Mouse (Mus musculus): ENCODE measurements around the gene Ctnnal1.
"Not testable (repeated sequence)": the region's sequence is repeated elsewhere in the genome, so short reads cannot be mapped to it uniquely, and the experiment has no call there.

Gene Ctnnal1

DNA sequence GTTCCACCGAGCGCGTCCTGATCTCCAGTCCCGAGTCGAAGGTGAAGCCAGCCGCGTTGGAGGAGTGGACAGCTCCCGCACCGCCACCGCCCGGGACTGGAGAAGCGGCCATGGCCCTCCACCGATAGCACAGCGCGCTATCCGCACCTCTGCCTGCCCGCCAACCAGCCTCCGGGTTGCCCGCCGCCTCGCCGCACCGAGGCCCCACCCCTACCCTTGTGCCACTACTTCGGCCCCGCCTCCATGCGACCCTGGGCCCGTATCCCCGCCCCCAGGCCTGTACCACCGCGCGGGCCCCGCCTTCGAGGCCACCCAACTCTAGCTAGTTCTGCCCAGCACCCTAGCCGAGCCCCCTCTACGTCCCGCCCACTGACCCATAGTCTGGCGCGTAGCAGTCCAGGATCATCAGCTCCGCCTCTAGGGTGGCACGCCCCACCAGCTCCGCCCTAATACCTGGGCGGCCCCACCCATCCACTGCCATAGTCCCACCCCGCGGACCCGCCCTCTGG, at the start of gene Ctnnal1:
Gene Ctnnal1 (minus strand): TSS at position 186 of the 509 bp plus-strand sequence.
- peak; percentile 95 for DNase-seq (ENCODE audit: low spot score)

DNA sequence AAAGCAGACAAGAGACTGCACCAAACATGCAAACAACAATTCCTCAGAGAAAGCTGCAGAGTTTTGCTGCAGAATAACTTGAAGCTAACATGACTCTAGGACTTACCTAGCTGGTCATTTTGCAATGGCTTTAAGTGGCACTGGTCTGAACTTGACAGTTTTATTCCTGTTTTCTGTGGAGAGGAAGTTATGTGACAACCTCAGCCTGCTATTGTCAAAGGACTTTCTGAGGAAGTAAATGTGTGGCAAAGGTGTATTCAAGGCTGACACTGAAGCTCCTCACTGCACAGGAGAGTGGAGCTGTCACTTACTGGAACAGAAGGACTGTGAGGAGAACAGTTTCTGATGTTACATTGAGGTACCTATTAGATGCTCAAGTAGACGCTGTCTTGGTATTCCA, 49.8 kb upstream of the Ctnnal1 start:
- DNase-seq (ENCODE audit: low spot score): no peak

DNA sequence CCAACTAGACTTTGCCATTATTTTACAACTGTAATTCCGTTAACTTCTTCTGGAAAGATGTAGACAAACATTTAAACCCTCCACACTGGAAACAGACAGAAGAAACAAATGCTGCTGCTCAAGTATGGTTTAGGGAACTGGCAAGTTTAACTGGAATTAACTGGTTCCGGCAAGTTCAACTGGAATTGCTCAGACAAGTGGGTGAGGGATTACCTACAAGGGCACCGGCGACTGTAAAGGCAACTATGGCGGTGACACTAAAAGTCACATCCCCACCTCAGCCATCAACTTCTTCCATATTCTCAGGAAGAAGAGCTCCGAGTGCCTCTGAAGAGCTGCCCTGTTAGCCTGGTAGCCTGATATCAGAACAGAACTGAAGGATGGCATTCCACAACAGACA, 49.4 kb upstream of the Ctnnal1 start:
- DNase-seq (ENCODE audit: low spot score): no peak

DNA sequence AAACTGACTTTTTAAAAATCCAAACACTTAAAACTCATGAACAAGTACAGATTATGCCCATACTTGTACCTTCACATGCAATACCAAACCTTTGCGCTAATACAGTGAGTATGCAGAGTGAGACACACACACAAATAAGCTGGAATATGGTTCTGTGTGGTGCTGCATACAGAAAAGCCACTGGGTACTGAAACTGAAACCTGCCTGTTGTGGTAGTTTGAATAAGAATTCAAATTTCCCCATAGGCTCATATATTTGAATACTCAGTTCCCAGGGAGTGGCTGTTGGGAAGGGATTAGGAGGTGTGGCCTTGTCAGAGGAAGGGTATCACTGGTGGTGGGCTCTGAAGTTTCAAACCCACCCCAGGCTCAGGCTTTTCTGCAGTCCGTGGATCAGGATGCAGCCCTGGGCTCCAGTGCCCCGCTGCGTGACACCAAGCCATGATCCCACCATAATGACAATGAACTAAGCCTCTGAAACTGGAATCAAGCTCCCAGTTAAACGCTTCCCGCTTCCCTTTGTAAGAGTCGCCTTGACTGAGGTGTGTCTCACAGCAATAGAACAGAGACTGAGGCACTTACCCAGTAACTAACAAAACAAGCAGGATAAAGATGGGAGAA, 47.5 kb upstream of the Ctnnal1 start:
- no peak for DNase-seq (ENCODE audit: low spot score)

DNA sequence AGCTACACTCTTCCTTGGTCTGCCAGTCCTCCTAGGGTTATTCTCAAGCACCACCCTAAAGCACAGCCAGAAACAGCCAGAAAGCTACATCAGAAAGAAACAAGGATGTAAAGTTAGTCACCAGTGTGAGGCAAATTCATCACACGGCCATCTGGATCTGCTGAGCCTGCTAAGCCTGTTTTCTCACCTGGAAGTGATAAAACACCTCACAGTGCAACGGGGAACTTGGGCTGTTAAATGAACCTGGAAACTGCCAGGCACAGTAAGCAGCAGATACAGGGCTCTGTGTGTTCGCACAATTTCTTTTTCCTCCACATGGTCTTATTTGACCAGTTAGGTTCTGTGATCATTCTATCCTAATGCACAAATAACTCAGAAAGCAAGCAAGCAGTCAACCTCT, 44.6 kb upstream of the Ctnnal1 start:
- DNase-seq (ENCODE audit: low spot score): no peak

DNA sequence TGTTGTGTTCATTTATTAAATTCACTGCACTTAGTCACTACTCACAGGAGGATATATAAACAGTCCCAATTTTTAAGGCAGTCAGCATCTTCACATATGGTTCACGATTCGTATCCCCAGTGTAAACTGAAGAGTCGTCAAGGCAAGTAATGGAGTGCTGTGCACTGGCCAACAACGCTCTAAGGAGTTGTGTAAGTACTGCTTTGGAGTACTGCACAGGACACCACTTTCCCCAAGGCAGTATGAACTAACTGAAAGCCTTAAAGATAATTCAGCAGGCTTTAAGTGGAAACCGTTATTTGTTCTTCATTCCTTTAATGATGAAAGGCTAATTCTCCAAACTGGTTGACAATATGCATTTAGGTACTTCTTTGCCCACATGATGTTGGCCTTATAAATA, 42.7 kb upstream of the Ctnnal1 start:
- no peak for DNase-seq (ENCODE audit: low spot score)

DNA sequence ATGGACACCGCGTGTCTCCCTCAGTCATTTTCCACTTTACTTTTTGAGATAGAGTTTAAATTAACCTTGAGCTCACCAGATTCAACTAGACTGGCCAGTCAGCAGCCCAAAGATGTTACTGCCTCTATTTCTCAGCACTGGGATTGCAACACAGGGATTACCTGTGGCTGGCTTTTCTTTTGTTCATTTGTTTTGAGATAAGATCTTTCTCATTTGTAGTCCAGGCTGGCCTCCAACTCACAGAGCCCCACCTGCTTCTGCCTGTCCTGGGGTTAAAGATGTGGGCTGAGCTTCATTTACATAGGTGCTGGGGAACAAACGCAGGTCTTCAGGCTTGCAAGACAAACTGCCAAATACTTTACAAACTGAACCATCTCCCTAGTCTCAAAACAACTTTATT, 41.9 kb upstream of the Ctnnal1 start:
- DNase-seq (ENCODE audit: low spot score): no peak

DNA sequence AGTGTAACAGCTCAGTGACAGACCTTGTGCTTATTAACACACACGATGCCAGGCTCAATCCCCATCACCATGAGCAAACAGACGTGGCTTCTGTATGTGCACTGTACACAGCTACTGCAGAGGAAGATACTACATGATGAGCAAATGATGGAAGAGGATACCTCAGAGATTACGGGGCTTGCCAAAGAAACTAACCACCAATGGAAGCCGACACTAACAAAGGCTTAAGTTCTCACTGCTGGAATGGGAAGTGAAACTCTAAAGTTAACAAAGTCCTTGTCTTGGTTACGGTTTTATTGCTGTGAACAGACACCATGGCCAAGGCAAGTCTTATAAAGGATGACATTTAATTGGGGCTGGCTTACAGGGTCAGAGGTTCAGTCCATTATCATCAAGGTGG, 40.5 kb upstream of the Ctnnal1 start:
- no peak for DNase-seq (ENCODE audit: low spot score)

DNA sequence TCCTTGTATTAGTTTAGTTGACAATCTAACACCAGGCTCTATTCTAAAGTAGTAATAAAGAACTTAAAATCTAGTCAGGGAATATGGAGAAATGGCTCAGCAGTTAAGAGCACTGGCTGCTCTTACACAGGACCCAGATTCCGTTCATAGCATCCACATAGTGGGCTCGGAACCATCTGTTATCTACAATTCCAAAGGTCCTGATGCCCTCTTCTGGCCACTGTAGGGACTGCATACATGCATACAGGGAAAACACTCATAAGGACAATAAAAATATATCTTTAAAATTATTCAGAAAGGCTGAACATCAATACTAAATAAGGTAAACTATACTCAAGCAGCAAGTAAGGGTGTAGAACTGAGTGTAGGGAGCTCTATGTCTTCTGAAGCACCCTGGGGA, 36.7 kb upstream of the Ctnnal1 start:
- DNase-seq (ENCODE audit: low spot score): no peak

DNA sequence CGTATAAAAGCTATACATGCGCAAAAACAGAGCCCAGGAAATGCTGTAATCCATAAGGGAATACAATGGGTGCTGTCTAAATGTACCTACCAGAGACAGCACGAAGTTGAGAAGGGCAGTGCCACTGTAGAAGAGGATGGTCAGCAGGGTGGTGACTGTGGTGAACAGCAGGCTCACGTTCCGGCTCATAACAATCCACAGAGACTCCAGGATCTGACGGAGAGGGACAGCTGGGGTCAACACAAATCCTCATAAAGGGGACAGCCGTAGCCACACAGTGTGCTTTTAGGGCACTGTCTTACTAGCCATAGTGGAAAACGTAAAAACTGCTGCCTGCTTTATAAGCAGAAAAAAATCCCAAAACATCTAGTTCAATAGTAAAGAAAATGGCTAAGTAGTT, 34.2 kb upstream of the Ctnnal1 start:
- DNase-seq (ENCODE audit: low spot score): no peak

DNA sequence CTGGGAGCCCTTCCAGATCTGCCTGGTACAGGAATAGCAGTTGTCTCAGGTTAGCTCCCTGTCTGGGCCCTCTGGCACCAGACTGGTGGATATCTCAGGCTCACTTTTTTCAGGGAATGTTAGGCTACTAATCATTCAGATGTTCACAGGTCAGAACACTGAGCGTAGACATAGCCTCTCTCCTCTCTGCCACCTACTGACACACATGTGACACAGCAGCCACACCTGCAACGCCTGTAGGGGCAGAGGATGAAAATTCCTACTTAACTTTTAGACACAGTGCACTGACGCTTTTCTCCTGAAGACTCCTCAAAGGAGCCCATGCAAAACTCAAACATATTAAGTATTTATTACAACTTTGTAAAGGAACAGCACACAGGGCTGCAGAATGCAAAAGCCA, 32.5 kb upstream of the Ctnnal1 start:
- no peak for DNase-seq (ENCODE audit: low spot score)

DNA sequence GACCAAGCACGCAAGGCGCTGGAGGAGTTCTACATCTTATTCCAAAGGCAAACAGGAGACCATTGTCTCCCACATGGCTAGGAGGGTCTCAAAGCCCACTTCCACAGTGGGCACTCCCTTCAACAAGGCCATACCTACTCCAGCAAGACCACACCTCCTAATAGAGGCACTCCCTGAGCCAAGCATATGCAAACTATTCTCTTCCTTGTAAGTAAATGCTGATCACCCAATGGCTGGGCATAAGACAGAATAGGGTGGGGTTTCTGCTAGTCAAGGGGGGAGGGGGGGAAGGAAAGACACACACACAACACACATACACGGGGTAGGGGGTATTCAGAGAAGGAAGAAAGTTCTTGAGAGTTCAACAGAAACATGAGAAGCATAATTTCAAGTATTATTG, 29.2 kb upstream of the Ctnnal1 start:
- DNase-seq (ENCODE audit: low spot score): no peak

DNA sequence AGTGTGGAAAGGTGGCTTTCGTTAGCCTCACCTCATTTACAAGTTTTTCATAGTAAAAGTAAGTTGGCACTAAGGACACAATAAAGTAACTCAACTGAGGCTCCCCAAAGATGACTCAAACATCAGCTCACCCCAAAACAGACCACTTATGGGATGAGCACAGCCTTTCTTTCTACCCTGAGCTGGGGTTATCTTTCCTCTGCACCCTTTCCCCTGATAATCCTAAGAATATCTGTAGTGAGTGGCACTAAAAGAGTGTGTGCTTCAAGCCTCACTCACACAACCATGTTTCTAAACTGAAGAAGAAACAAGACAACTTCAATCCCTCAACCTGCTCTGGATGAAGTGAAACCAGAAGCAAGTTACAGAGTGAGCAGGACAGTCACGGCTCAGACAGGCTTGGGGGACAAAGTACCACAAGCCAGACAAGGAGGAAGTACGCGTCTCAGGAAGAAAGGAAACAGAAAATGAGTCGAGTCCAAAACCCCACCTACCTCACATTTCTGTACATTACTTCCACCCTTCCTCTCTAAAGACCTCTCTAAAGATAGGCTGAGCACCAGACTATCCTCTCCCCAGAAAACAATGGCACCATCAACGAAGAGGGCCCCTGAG, 27.6 kb upstream of the Ctnnal1 start:
- no peak for DNase-seq (ENCODE audit: low spot score)

DNA sequence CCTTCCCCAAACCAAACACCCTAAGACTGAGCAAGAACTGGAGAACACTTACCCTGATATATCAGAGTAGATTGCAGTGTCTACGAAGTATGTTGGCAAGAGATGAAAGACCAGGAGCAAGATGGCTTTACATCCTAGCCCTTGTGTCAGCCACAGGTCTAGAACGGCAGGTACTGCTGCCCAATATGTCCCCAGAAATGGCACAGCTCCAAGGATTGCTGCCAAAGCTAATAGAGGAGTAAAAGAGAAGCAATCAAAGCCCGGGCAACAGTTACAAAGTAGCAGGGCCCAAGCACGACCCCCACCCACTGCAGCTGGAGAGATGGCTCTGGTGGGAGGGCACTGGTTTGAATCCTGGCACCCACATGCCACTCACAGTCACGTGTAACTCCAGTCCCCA, 23.5 kb upstream of the Ctnnal1 start:
- no peak for DNase-seq (ENCODE audit: low spot score)

DNA sequence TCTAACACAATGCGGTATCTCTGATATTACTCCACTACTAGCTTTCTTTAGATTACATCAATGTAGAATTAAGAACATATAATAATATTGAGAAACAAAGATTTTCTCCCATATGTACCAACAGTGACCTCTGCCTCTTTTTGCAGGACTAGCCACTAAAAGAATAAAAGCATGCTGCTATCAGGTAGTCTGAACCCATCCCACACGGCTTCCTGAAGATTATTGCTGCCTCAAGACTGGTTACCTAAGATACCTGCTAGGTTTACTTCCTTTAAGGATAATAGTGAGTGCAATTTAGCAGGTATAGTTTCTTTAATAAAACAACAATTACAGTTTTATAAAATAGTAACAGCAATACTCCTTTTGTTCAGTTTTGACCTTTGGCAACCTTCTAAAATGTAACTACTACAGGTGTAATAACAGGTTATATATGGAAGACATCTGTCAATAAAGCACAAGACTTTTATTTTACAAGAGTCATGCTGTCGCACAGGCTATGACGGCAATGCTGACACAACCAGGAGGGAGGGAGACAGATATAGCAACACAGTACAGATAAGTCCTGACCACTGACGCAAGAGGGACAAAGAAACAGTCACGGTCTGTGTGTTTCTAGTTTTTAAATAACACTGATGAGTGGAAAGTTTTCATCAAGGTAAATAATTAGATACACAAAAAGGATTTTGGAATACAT, 21.4 kb upstream of the Ctnnal1 start:
- no peak for DNase-seq (ENCODE audit: low spot score)

DNA sequence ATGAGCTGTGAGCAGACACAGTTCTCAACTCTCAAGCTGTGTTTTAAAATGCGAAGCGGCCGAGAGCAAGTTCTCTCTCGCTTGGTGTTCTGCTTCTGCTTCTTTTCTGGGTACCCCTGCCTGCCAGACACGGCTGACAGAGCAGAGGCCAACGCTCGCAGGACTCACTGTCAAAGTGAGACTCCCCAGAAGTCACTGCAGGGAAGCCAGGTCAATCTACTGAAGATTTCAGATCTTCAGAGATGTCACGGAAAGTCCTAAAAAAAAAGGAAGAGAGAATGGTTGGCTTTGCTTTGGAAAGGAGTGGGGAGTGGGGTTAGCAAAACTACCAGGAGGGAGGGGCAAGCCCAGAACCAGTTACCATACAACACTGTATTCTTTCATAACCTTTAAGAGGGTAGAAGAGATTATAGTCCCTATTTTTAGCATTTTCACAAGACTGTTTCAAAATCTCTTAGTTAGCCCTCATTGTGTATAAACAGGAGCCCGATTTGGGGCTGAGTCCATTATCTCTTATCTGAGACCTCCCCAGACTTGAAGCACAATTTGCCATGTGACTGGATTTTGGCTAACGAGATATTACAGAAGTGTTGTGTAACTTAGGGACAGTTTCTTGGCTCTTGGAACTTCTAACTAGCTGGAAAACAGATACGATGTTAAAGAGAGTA, 15.2 kb upstream of the Ctnnal1 start:
- no peak for DNase-seq (ENCODE audit: low spot score)

DNA sequence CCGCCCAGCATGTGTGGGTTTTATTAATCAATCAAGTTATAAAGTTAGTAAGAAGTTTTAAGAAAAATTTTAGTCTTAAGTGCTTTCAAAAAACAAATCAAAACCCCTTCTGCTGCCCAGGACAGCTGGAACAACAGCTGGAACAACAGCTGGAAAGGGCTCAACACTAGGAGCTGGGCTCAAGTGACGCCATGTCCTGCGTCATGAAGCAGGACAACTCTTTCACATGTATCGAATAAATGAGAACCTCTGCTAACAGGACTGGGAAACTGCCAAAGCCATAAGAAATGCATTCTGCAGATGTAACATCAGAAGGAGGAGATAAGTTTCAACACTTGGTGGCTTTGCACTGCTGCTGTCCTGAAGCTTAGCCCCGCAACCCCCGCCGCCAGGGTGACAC, 14.0 kb upstream of the Ctnnal1 start:
- no peak for DNase-seq (ENCODE audit: low spot score)

DNA sequence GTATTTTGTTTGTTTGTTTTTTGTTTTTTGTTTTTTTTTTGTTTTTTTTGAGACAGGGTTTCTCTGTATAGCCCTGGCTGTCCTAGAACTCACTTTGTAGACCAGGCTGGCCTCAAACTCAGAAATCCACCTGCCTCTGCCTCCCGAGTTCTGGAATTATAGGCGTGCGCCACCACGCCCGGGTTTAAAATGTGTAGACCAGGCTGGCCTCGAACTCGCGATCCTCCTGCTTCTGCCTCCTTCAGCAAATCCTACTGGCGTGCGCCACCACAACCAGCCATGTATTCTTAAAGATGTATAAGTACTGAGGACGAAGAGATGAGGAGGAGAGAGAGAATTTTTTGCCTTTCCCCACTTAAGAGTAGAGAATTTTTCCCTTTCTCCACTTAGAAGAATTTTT, 5.6 kb upstream of the Ctnnal1 start:
- DNase-seq (ENCODE audit: low spot score): not testable (repeated sequence)

DNA sequence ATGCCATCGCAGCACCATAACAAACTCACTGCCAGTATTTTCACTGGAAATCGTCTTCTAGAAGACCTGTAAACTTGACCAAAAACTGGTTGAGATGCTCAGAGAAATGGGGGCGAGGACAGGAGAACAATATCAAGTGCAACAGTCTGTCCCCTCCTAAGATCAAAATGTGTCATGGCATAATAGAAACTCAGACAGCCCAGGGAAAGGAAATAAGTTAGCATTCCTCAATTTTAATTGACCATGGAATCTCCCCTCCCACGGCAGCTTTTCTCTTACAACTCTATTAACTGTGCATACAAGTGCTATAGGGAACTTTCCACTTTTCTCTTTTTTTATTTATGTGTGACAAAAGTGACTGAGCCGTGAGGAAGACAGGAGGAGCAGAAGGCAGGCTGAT, 2.8 kb upstream of the Ctnnal1 start:
- DNase-seq (ENCODE audit: low spot score): no peak

DNA sequence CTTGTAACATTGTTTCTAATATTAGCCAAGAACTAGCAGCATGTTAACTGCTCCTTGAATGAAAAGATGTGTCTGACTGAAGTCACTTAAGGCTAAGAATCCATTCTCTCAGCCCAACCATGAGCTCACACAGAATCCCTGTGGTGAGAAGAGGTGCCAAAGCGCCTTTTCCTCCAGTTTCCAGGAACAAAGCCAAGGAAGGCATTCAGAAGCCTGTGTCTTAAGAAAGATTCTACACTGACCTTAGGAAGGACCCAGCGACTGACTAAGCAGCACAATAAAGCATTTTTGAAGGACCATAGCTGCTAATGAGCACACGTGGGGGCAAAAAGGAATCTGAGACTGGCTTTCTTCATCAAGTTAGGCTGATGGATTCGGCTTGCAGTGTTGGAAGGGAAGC, 983 bp upstream of the Ctnnal1 start:
- DNase-seq (ENCODE audit: low spot score): no peak

DNA sequence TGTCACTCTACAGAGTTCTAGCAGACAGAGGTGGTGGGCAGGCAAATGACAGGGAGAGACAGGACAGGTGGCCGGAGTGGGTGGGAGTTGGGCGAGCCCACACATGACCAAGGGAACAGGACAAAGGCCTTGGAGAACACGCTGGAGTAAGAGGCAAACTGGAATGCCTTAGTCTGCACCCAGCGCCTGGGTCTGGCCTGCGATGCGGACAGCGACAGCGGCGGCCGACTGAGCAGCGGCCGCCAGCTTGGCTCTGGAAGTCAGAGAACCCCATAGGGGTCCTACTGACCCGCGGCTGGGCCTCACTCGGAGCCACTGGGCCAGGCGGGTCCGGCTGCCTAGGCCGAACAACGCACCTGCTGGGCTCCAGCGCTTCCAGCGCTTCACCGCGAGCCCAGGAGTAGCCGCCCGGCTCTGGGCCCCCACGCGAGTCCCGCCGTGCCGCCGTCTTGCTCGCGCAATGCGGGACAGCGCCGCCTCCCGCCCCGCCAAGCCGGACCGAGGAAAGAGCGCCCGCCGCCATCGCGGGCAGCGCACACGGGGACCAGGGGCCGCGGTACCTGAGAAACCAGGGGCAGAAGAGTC, 479 bp downstream of the Ctnnal1 start:
- peak; percentile 13 for DNase-seq (ENCODE audit: low spot score)

DNA sequence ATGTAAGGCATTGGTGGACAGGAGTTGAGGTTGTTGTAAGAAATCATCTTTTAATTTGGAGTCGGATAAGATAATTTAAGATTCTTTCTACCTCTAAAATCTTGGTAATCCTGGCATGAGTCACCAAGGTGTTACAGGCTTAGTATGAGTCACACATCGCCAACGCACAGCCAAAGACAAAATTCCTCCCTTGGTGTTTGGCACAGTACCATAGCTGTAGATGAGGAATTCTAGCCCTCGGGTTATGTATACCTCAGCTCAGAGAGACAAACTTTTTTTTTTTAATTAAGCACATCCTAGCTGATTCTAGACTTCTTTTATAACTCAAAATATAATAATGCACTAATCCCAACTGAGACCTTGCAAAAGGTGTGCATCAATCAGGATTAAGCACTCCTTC, 972 bp downstream of the Ctnnal1 start:
- no peak for DNase-seq (ENCODE audit: low spot score)

DNA sequence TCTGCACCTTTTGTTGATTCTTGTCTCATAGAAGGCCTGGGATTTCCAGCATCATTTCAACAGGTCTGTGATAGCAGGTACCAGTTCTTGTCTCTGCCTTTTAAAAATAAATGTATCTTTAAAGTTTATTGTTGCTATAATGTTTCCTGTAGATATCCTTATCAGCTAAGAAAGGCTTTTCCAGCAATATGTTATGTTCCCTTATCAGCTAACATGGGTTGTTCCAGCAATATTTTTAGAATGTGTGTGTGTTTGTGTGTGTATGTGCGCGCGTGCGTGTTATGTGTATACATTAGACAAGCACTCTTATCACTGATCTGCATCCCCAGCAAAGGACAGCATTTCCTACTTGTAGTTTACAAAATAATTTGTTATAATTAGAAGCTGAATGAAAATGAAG, 3.4 kb downstream of the Ctnnal1 start:
- DNase-seq (ENCODE audit: low spot score): no peak
